14 mouse cellular contexts compared by ENCODE assay signal in the genomic region with DNA sequence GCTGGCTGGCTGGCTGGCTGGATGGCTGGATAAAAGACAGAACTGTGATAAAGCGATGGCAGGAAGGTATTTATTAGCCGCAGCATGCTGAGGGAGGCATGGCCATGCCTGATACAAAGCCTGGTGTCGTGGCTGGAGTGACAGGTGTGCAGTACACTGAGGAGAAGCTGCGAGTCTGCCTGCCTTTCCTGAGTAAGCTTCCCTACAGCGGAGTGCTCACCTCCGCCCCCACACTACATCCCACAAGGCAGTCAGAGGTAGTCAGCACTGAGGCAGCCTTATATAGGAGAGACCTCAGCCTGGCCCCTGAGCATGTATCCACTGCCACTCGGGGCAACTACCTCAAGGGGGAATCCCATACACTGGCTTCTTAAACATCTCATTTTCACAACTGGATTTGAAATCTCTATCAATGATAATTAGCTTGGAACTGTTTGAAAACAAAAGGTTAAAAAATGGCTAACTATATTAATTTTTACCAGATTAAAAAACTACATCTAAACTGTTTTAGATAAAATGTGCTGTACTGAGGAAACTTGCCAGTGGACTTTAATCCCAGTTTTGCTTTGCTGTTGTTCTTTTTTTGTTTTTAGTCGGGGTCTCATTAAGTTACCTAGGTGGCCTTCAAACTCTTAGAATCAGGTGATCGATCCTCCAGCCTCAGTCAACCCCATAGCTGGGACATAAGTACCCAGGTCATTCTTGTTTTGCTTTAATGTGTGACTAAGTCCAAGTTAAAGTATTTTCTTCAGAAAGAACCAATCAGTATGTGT. TPM values are rescaled to one million over a fixed set of nuclear protein-coding genes. Genes with fewer than 3 reads are reported as not detected.
A peak's percentile ranks its signal among the peaks of the same experiment; 100 is the strongest.
DNase-seq lines count a peak whose midpoint lies in the region; ATAC-seq and TF ChIP-seq lines count a peak whose summit lies in the region.
"Had no signal": no experiment of that assay in that cellular context is flagged by ENCODE, and none has a peak within 500 bp of the region (broad histone marks: within the 10 kb centered on the region; RNA-seq: fewer than 3 reads in every experiment).

No protein-coding gene starts in this region.

- 63% methylated on average over 9 of the region's 9 CpGs for WGBS in liver, embryonic 11.5 days
- WGBS in stomach, embryonic 15.5 days, result 63% methylated on average over 9 of the region's 9 CpGs

- ATAC-seq in liver, embryonic 11.5 days (replicated peaks; ENCODE audit: low FRiP score), result peak; percentile 56
- ATAC-seq in stomach, embryonic 15.5 days (ENCODE audit: insufficient read depth, low FRiP score, low read depth), result no peak
- ATAC-seq: midbrain, embryonic 13.5 days had no signal

- H3K27ac ChIP-seq in liver, embryonic 11.5 days (ENCODE audit: low read depth, low read length), result no peak overlapping the region
- 0 out of 2 replicates have a peak overlapping the region, but pooled peaks have one; percentile 31 for H3K27ac ChIP-seq in stomach, embryonic 15.5 days
- H3K27ac ChIP-seq in layer of hippocampus, adult 2 months, result no peak overlapping the region
- H3K27ac ChIP-seq: forebrain, embryonic 10.5 days; hindbrain, embryonic 12.5 days; midbrain, embryonic 13.5 days; neural tube, embryonic 12.5 days had no signal

- no peaks in the 10 kb centered on the region for H3K27me3 ChIP-seq in liver, embryonic 11.5 days (replicated peaks; ENCODE audit: control insufficient read depth, insufficient read depth, low read length)
- no peaks in the 10 kb centered on the region for H3K27me3 ChIP-seq in stomach, embryonic 15.5 days (replicated peaks)
- H3K27me3 ChIP-seq: hindbrain, embryonic 12.5 days; midbrain, embryonic 13.5 days; neural tube, embryonic 12.5 days had no signal

- no peak overlapping the region for H3K4me3 ChIP-seq in liver, embryonic 11.5 days (ENCODE audit: low read depth, low read length)
- no peak overlapping the region for H3K4me3 ChIP-seq in stomach, embryonic 15.5 days (replicated peaks)
- no peak overlapping the region for H3K4me3 ChIP-seq in layer of hippocampus, adult 2 months
- H3K4me3 ChIP-seq: forebrain, embryonic 10.5 days; hindbrain, embryonic 12.5 days; midbrain, embryonic 13.5 days; neural tube, embryonic 12.5 days had no signal

- no peaks in the 10 kb centered on the region for H3K36me3 ChIP-seq in liver, embryonic 11.5 days (ENCODE audit: control insufficient read depth, insufficient read depth, low read length)
- H3K36me3 ChIP-seq in stomach, embryonic 15.5 days, result no peaks in the 10 kb centered on the region
- H3K36me3 ChIP-seq: forebrain, embryonic 10.5 days; hindbrain, embryonic 12.5 days; midbrain, embryonic 13.5 days; neural tube, embryonic 12.5 days had no signal

- no peak overlapping the region for H3K9ac ChIP-seq in liver, embryonic 11.5 days (ENCODE audit: low read depth, low read length)
- H3K9ac ChIP-seq in stomach, embryonic 15.5 days, result no peak overlapping the region
- H3K9ac ChIP-seq: hindbrain, embryonic 12.5 days; midbrain, embryonic 13.5 days; neural tube, embryonic 12.5 days had no signal

- H3K4me1 ChIP-seq in liver, embryonic 11.5 days (replicated peaks; ENCODE audit: control insufficient read depth, insufficient read depth, low read length), result peaks cover 8% of the 10 kb centered on the region; the same call in 1 of the 2 replicates
- H3K4me1 ChIP-seq in stomach, embryonic 15.5 days, result no peaks in the 10 kb centered on the region; the same call in 1 of the 2 replicates

- intact Hi-C loops in left cerebral cortex, postnatal 10 days (cut with DNase I), result no loop called here

- H3K9me3 ChIP-seq in liver, embryonic 11.5 days (ENCODE audit: control insufficient read depth, low read length), result no peaks in the 10 kb centered on the region
- H3K9me3 ChIP-seq in stomach, embryonic 15.5 days, result no peaks in the 10 kb centered on the region
- H3K9me3 ChIP-seq: forebrain, embryonic 10.5 days; hindbrain, embryonic 12.5 days; midbrain, embryonic 13.5 days; neural tube, embryonic 12.5 days had no signal

- H3K4me2 ChIP-seq in liver, embryonic 11.5 days, result no peak overlapping the region
- no peak overlapping the region for H3K4me2 ChIP-seq in stomach, embryonic 15.5 days
- H3K4me2 ChIP-seq: hindbrain, embryonic 12.5 days; midbrain, embryonic 13.5 days; neural tube, embryonic 12.5 days had no signal

- no peak for TF ChIP-seq CTCF in layer of hippocampus, adult 2 months (conservative IDR thresholded peaks at IDR 0.05)

- peak; percentile 7 to 20 for DNase-seq in cerebellum, postnatal 36 days
- DNase-seq in cerebellum, adult 11 months, result no peak
- DNase-seq in liver, embryonic 11.5 days (ENCODE audit: low spot score), result no peak
- DNase-seq in liver, result no peak
- DNase-seq in kidney, postnatal 25 days, result peak; percentile 23 to 46
- DNase-seq in layer of hippocampus, adult 2 months (ENCODE audit: low spot score in 2 of 2), result no peak
- no peak for DNase-seq in left cerebral cortex, postnatal 10 days (ENCODE audit: extremely low spot score in 1 of 2, low spot score in 2 of 2)
- DNase-seq: retina, postnatal 1 day; thymus, adult 2 months had no signal

RNA-seq across cellular contexts. Expression of a gene that starts 8.1 kb away (rescaled TPM):
- 20.6 and 22.6 TPM in 2 replicates for polyA plus RNA-seq in liver, embryonic 11.5 days (2014; fragmentation: Nextera tagmentation; extraction: Ambion mirVana)
- 18.3 and 18.9 TPM in 2 replicates for polyA plus RNA-seq in stomach, embryonic 15.5 days (2015; fragmentation: Nextera tagmentation; extraction: Ambion mirVana)
- 10 to 100 TPM; 58.0 to 61.0 TPM for total RNA-seq in layer of hippocampus, adult 2 months (2021)
- 10 to 100 TPM; 74.5 to 76.7 TPM for total RNA-seq in left cerebral cortex, postnatal 10 days (2021)

Comparison
In these comparisons a context has a peak if more than half of its experiments do, and no peak if none do; other contexts are left out.
1. DNase-seq: peak in cerebellum, postnatal 36 days (2 of 2) and kidney, postnatal 25 days (2 of 2); none in cerebellum, adult 11 months (single experiment), liver, embryonic 11.5 days (single experiment), liver (single experiment), layer of hippocampus, adult 2 months (0 of 2) and left cerebral cortex, postnatal 10 days (0 of 2).